Comparison of ENCODE assay signal across 8 mouse cellular contexts in the genomic region with DNA sequence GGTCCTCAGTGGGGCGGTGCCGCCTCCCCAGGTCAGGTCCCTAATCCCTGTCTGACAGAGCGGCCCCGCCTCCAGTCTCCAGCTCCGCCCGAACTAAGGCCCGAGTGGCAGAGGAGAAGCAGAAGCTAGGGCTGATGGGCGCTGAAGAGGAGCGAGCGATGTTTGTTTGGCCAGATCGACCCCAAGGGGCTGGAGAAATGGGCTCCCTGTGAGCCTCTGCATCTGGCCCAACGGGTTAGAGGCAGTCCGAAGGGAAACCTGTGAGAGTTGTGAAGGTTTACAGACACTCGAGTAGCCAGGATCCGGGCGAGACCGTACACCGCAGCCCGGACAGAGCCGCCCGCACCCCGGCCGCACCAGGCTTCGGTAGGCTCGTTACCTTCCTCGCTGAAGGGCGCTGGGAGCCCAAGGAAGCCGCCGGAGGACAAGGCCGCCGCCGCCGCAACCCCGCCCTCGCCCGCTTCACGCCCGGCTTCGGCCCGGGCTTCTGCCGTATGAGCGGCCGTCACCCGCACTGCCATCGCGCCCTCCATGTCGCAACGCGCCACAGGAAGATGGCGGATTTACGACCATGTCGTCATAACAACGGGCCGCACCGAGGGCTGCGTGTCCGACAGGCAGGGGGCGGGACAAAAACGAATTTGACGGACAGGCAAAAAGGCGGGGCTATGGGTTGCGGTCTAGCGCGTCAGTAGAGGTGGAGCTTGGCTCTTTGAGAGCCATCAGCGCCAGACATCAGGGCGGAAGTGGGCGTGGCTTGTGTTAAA. TPM values are rescaled to one million over a fixed set of nuclear protein-coding genes. Genes with fewer than 3 reads are reported as not detected.
DNase-seq lines count a peak whose midpoint lies in the region; ATAC-seq lines count a peak whose summit lies in the region.

No protein-coding gene starts in this region.

- peak; percentile 100 for DNase-seq in CD4-positive, CD25-positive, alpha-beta regulatory T cell, adult 2 months (ENCODE audit: low read depth, low spot score)
- peak; percentile 90 for DNase-seq in fat pad, adult 2 months (ENCODE audit: extremely low read depth, low read depth, low spot score)
- DNase-seq in kidney, postnatal 14 days, result peak; percentile 100
- peak; percentile 99 for DNase-seq in liver, embryonic 13.5 days
- peak; percentile 98 for DNase-seq in neural tube, embryonic 10.5 days (ENCODE audit: extremely low spot score, low spot score)

- no peaks in the 10 kb centered on the region for H3K9me3 ChIP-seq in heart, embryonic 14.5 days (ENCODE audit: control insufficient read depth, low read length)
- no peaks in the 10 kb centered on the region for H3K9me3 ChIP-seq in liver, embryonic 13.5 days (replicated peaks)
- no peaks in the 10 kb centered on the region for H3K9me3 ChIP-seq in stomach, embryonic 16.5 days (replicated peaks; ENCODE audit: control insufficient read depth, low read length)

- peaks cover 18% of the 10 kb centered on the region for H3K36me3 ChIP-seq in heart, embryonic 14.5 days (ENCODE audit: control insufficient read depth, insufficient read depth, low read length)
- peaks cover 15% of the 10 kb centered on the region for H3K36me3 ChIP-seq in liver, embryonic 13.5 days
- H3K36me3 ChIP-seq in stomach, embryonic 16.5 days (ENCODE audit: control insufficient read depth, insufficient read depth, low read length), result no peaks in the 10 kb centered on the region

- H3K9ac ChIP-seq in heart, embryonic 14.5 days (ENCODE audit: low read length), result peak overlapping the region; percentile 93
- H3K9ac ChIP-seq in liver, embryonic 13.5 days, result peak overlapping the region; percentile 94
- peak overlapping the region; percentile 94 for H3K9ac ChIP-seq in stomach, embryonic 16.5 days (ENCODE audit: low read length)

- no peaks in the 10 kb centered on the region for H3K27me3 ChIP-seq in heart, embryonic 14.5 days (ENCODE audit: control insufficient read depth, insufficient read depth, low read length)
- no peaks in the 10 kb centered on the region for H3K27me3 ChIP-seq in liver, embryonic 13.5 days
- H3K27me3 ChIP-seq in stomach, embryonic 16.5 days (ENCODE audit: control insufficient read depth, insufficient read depth, low read length), result no peaks in the 10 kb centered on the region

- no peaks in the 10 kb centered on the region for H3K4me1 ChIP-seq in brown adipose tissue, adult 24 weeks (ENCODE audit: control insufficient read depth, insufficient read depth, insufficient read length, low read length)
- H3K4me1 ChIP-seq in heart, embryonic 14.5 days (ENCODE audit: control insufficient read depth in 2 of 2, insufficient read depth in 2 of 2, low read length in 2 of 2), result peaks cover 0 to 19% of the 10 kb centered on the region in 2 experiments; a peak in 2 of 4 replicates
- H3K4me1 ChIP-seq in liver, embryonic 13.5 days (replicated peaks), result peaks cover 31% of the 10 kb centered on the region
- peaks cover 13% of the 10 kb centered on the region for H3K4me1 ChIP-seq in stomach, embryonic 16.5 days (ENCODE audit: control insufficient read depth, insufficient read depth, low read length)

- peak overlapping the region; percentile 79 for H3K27ac ChIP-seq in brown adipose tissue, adult 24 weeks (replicated peaks; ENCODE audit: low read depth, low read length)
- peak overlapping the region; percentile 89 to 95 for H3K27ac ChIP-seq in heart, embryonic 14.5 days (replicated peaks in 1 of 2; ENCODE audit: control insufficient read depth in 1 of 2, insufficient read depth in 1 of 2, low read depth in 2 of 2, low read length in 2 of 2)
- H3K27ac ChIP-seq in liver, embryonic 13.5 days, result peak overlapping the region; percentile 98
- H3K27ac ChIP-seq in stomach, embryonic 16.5 days (ENCODE audit: low read length), result peak overlapping the region; percentile 99

- peak overlapping the region; percentile 74 for H3K4me3 ChIP-seq in brown adipose tissue, adult 24 weeks (ENCODE audit: insufficient read depth, low read depth, low read length)
- H3K4me3 ChIP-seq in heart, embryonic 14.5 days (ENCODE audit: control insufficient read depth in 1 of 2, insufficient read depth in 1 of 2, low read depth in 1 of 2, low read length in 2 of 2), result peak overlapping the region; percentile 71 to 74
- H3K4me3 ChIP-seq in liver, embryonic 13.5 days (replicated peaks), result peak overlapping the region; percentile 77
- peak overlapping the region; percentile 90 for H3K4me3 ChIP-seq in stomach, embryonic 16.5 days (replicated peaks; ENCODE audit: low read length)

- under 1% methylated on average over 67 of the region's 67 CpGs for WGBS in heart, embryonic 14.5 days
- WGBS in liver, embryonic 13.5 days (ENCODE audit: insufficient replicate concordance), result 1% methylated on average over 67 of the region's 67 CpGs
- under 1% methylated on average over 67 of the region's 67 CpGs for WGBS in stomach, embryonic 16.5 days

- peak; percentile 93 for ATAC-seq in heart, embryonic 14.5 days (ENCODE audit: insufficient number of reproducible peaks, insufficient read depth, low FRiP score, low read depth)
- ATAC-seq in liver, embryonic 13.5 days (ENCODE audit: low read depth), result peak; percentile 94
- ATAC-seq in stomach, embryonic 16.5 days (ENCODE audit: insufficient read depth, low FRiP score), result peak; percentile 93

- peak overlapping the region; percentile 66 for H3K4me2 ChIP-seq in heart, embryonic 14.5 days (ENCODE audit: low read length)
- peak overlapping the region; percentile 79 for H3K4me2 ChIP-seq in liver, embryonic 13.5 days
- H3K4me2 ChIP-seq in stomach, embryonic 16.5 days (ENCODE audit: low read depth, low read length), result peak overlapping the region; percentile 84

RNA-seq across cellular contexts. Expression of a gene that starts 12.0 kb away (rescaled TPM):
- polyA plus RNA-seq in brown adipose tissue, adult 24 weeks (2012; ENCODE audit: insufficient read depth, insufficient read length, missing spikeins), result not detected in 2 replicates
- 1.5 and 2.4 TPM in 2 replicates for polyA plus RNA-seq in heart, embryonic 14.5 days (2014; fragmentation: Nextera tagmentation; extraction: Ambion mirVana)
- polyA plus RNA-seq in liver, embryonic 13.5 days (2015; fragmentation: Nextera tagmentation; extraction: Ambion mirVana), result 0.33 and 0.68 TPM in 2 replicates
- polyA plus RNA-seq in stomach, embryonic 16.5 days (2015; fragmentation: Nextera tagmentation; extraction: Ambion mirVana), result 9.2 and 19.9 TPM in 2 replicates

RNA-seq across cellular contexts. Expression of a gene that starts 15.2 kb away (rescaled TPM):
- polyA plus RNA-seq in brown adipose tissue, adult 24 weeks (2012; ENCODE audit: insufficient read depth, insufficient read length, missing spikeins), result 6.9 and 7.0 TPM in 2 replicates
- polyA plus RNA-seq in heart, embryonic 14.5 days (2014; fragmentation: Nextera tagmentation; extraction: Ambion mirVana), result 16.0 and 17.6 TPM in 2 replicates
- 11.7 and 13.0 TPM in 2 replicates for polyA plus RNA-seq in liver, embryonic 13.5 days (2015; fragmentation: Nextera tagmentation; extraction: Ambion mirVana)
- polyA plus RNA-seq in stomach, embryonic 16.5 days (2015; fragmentation: Nextera tagmentation; extraction: Ambion mirVana), result 29.4 and 35.0 TPM in 2 replicates

RNA-seq across cellular contexts. Expression of a gene that starts 15.3 kb away (rescaled TPM):
- polyA plus RNA-seq in brown adipose tissue, adult 24 weeks (2012; ENCODE audit: insufficient read depth, insufficient read length, missing spikeins), result 40.0 and 47.3 TPM in 2 replicates
- polyA plus RNA-seq in heart, embryonic 14.5 days (2014; fragmentation: Nextera tagmentation; extraction: Ambion mirVana), result 65.7 and 66.6 TPM in 2 replicates
- 84.0 and 86.7 TPM in 2 replicates for polyA plus RNA-seq in liver, embryonic 13.5 days (2015; fragmentation: Nextera tagmentation; extraction: Ambion mirVana)
- 49.6 and 54.5 TPM in 2 replicates for polyA plus RNA-seq in stomach, embryonic 16.5 days (2015; fragmentation: Nextera tagmentation; extraction: Ambion mirVana)

RNA-seq across cellular contexts. Expression of a gene that starts 18.7 kb away (rescaled TPM):
- not detected in 2 replicates for polyA plus RNA-seq in brown adipose tissue, adult 24 weeks (2012; ENCODE audit: insufficient read depth, insufficient read length, missing spikeins)
- polyA plus RNA-seq in heart, embryonic 14.5 days (2014; fragmentation: Nextera tagmentation; extraction: Ambion mirVana), result not detected in 2 replicates
- polyA plus RNA-seq in liver, embryonic 13.5 days (2015; fragmentation: Nextera tagmentation; extraction: Ambion mirVana), result 0.13 TPM in 1 of 2 replicates, not detected in the other
- 0.36 and 0.46 TPM in 2 replicates for polyA plus RNA-seq in stomach, embryonic 16.5 days (2015; fragmentation: Nextera tagmentation; extraction: Ambion mirVana)

RNA-seq across cellular contexts. Expression of a gene that starts 23.9 kb away (rescaled TPM):
- polyA plus RNA-seq in brown adipose tissue, adult 24 weeks (2012; ENCODE audit: insufficient read depth, insufficient read length, missing spikeins), result 6.6 and 9.8 TPM in 2 replicates
- polyA plus RNA-seq in heart, embryonic 14.5 days (2014; fragmentation: Nextera tagmentation; extraction: Ambion mirVana), result 15.2 and 17.5 TPM in 2 replicates
- 11.7 and 13.8 TPM in 2 replicates for polyA plus RNA-seq in liver, embryonic 13.5 days (2015; fragmentation: Nextera tagmentation; extraction: Ambion mirVana)
- 29.0 and 33.6 TPM in 2 replicates for polyA plus RNA-seq in stomach, embryonic 16.5 days (2015; fragmentation: Nextera tagmentation; extraction: Ambion mirVana)

Comparison
In these comparisons a context has a peak if more than half of its experiments do, and no peak if none do; other contexts are left out.
1. Peak in every context shown above with its lines: DNase-seq, ATAC-seq, H3K4me3 ChIP-seq and H3K27ac ChIP-seq.